Mouse (Mus musculus): ENCODE measurements around the gene Nkd2. TPM values are rescaled to one million over a fixed set of nuclear protein-coding genes. Genes with fewer than 3 reads are reported as not detected.

The Nkd2 gene
- 14.6 and 19.3 TPM in 2 replicates for polyA plus RNA-seq (2012; rRNA removed)

- TF ChIP-seq CTCF (IDR thresholded peaks at IDR 0.05; ENCODE audit: borderline replicate concordance, extremely low read depth, insufficient read depth, insufficient read length) (peak; percentile 80), POLR2A (IDR thresholded peaks at IDR 0.05; ENCODE audit: borderline replicate concordance, extremely low read depth, insufficient read depth, insufficient read length, poor library complexity, severe bottlenecking) (peak; percentile 71)
- DNase-seq (ENCODE audit: low read depth), result peak; percentile 84
Measured at GRCm38 (mm10) chr13:73847465-73847836, at the start of gene Nkd2. Nkd2 (minus strand) TSS chr13:73847631.

GRCm38 (mm10) chr13:73892493-73893178 is 45.2 kb upstream of the Nkd2 start:
- TF ChIP-seq CTCF (IDR thresholded peaks at IDR 0.05; ENCODE audit: borderline replicate concordance, extremely low read depth, insufficient read depth, insufficient read length), result no peak
- TF ChIP-seq POLR2A (IDR thresholded peaks at IDR 0.05; ENCODE audit: borderline replicate concordance, extremely low read depth, insufficient read depth, insufficient read length, poor library complexity, severe bottlenecking), result no peak
- DNase-seq (ENCODE audit: low read depth), result peak; percentile 27

GRCm38 (mm10) chr13:73887415-73887874 is 40.0 kb upstream of the Nkd2 start:
- DNase-seq (ENCODE audit: low read depth), result peak; percentile 9
- TF ChIP-seq POLR2A (IDR thresholded peaks at IDR 0.05; ENCODE audit: borderline replicate concordance, extremely low read depth, insufficient read depth, insufficient read length, poor library complexity, severe bottlenecking) (no peak), CTCF (IDR thresholded peaks at IDR 0.05; ENCODE audit: borderline replicate concordance, extremely low read depth, insufficient read depth, insufficient read length) (no peak)

GRCm38 (mm10) chr13:73886601-73887000 is 39.2 kb upstream of the Nkd2 start:
- no peak for DNase-seq (ENCODE audit: low read depth)
- TF ChIP-seq CTCF (IDR thresholded peaks at IDR 0.05; ENCODE audit: borderline replicate concordance, extremely low read depth, insufficient read depth, insufficient read length) (no peak), POLR2A (IDR thresholded peaks at IDR 0.05; ENCODE audit: borderline replicate concordance, extremely low read depth, insufficient read depth, insufficient read length, poor library complexity, severe bottlenecking) (no peak)

- TF ChIP-seq CTCF (IDR thresholded peaks at IDR 0.05; ENCODE audit: borderline replicate concordance, extremely low read depth, insufficient read depth, insufficient read length) (no peak), POLR2A (IDR thresholded peaks at IDR 0.05; ENCODE audit: borderline replicate concordance, extremely low read depth, insufficient read depth, insufficient read length, poor library complexity, severe bottlenecking) (no peak)
- DNase-seq (ENCODE audit: low read depth), result no peak
Measured at GRCm38 (mm10) chr13:73886066-73886465, 38.6 kb upstream of the Nkd2 start.

- DNase-seq (ENCODE audit: low read depth), result no peak
- no peak for TF ChIP-seq POLR2A (IDR thresholded peaks at IDR 0.05; ENCODE audit: borderline replicate concordance, extremely low read depth, insufficient read depth, insufficient read length, poor library complexity, severe bottlenecking)
Measured at GRCm38 (mm10) chr13:73885656-73886055, 38.2 kb upstream of the Nkd2 start.

- TF ChIP-seq CTCF (IDR thresholded peaks at IDR 0.05; ENCODE audit: borderline replicate concordance, extremely low read depth, insufficient read depth, insufficient read length), result no peak
- no peak for TF ChIP-seq POLR2A (IDR thresholded peaks at IDR 0.05; ENCODE audit: borderline replicate concordance, extremely low read depth, insufficient read depth, insufficient read length, poor library complexity, severe bottlenecking)
- DNase-seq (ENCODE audit: low read depth), result no peak
Measured at GRCm38 (mm10) chr13:73881347-73881746, 33.9 kb upstream of the Nkd2 start.

GRCm38 (mm10) chr13:73879824-73880223 is 32.4 kb upstream of the Nkd2 start:
- no peak for DNase-seq (ENCODE audit: low read depth)
- TF ChIP-seq CTCF (IDR thresholded peaks at IDR 0.05; ENCODE audit: borderline replicate concordance, extremely low read depth, insufficient read depth, insufficient read length), result peak; percentile 40; the same call in 1 of the 2 replicates
- TF ChIP-seq POLR2A (IDR thresholded peaks at IDR 0.05; ENCODE audit: borderline replicate concordance, extremely low read depth, insufficient read depth, insufficient read length, poor library complexity, severe bottlenecking), result no peak

GRCm38 (mm10) chr13:73872159-73872558 is 24.7 kb upstream of the Nkd2 start:
- DNase-seq (ENCODE audit: low read depth), result no peak
- TF ChIP-seq CTCF (IDR thresholded peaks at IDR 0.05; ENCODE audit: borderline replicate concordance, extremely low read depth, insufficient read depth, insufficient read length) (no peak), POLR2A (IDR thresholded peaks at IDR 0.05; ENCODE audit: borderline replicate concordance, extremely low read depth, insufficient read depth, insufficient read length, poor library complexity, severe bottlenecking) (no peak)

GRCm38 (mm10) chr13:73846589-73847464 is 604 bp downstream of the Nkd2 start:
- DNase-seq (ENCODE audit: low read depth), result peak; percentile 22

GRCm38 (mm10) chr13:73842696-73843095 is 4.7 kb downstream of the Nkd2 start:
- no peak for DNase-seq (ENCODE audit: low read depth)
- no peak for TF ChIP-seq CTCF (IDR thresholded peaks at IDR 0.05; ENCODE audit: borderline replicate concordance, extremely low read depth, insufficient read depth, insufficient read length)
- no peak for TF ChIP-seq POLR2A (IDR thresholded peaks at IDR 0.05; ENCODE audit: borderline replicate concordance, extremely low read depth, insufficient read depth, insufficient read length, poor library complexity, severe bottlenecking)

More at GRCm38 (mm10) chr13:73846589-73847464, 604 bp downstream of the Nkd2 start:
- TF ChIP-seq POLR2A (IDR thresholded peaks at IDR 0.05; ENCODE audit: borderline replicate concordance, extremely low read depth, insufficient read depth, insufficient read length, poor library complexity, severe bottlenecking) (no peak), CTCF (IDR thresholded peaks at IDR 0.05; ENCODE audit: borderline replicate concordance, extremely low read depth, insufficient read depth, insufficient read length) (no peak)
